Mouse (Mus musculus): ENCODE measurements around the gene Gbf1.

GRCm38 (mm10) chr19:46296938-46297337 is 144.6 kb downstream of the Gbf1 start:
- TF ChIP-seq CTCF (IDR thresholded peaks at IDR 0.05; ENCODE audit: insufficient read depth, low read depth, low read length) (no peak), POLR2A (IDR thresholded peaks at IDR 0.05; ENCODE audit: insufficient read depth, low read depth, low read length) (no peak)
